Mouse (Mus musculus): ENCODE measurements at regions not wholly inside any gene's neighbourhood (a gene's known extent, or its start where the extent isn't known, plus 50 kb on each side); places are given as distances from the start of the nearest gene placed in this dataset.
A peak's percentile ranks its signal among the peaks of the same experiment; 100 is the strongest.
"Not testable (repeated sequence)": the region's sequence is repeated elsewhere in the genome, so short reads cannot be mapped to it uniquely, and the experiment has no call there.

DNA sequence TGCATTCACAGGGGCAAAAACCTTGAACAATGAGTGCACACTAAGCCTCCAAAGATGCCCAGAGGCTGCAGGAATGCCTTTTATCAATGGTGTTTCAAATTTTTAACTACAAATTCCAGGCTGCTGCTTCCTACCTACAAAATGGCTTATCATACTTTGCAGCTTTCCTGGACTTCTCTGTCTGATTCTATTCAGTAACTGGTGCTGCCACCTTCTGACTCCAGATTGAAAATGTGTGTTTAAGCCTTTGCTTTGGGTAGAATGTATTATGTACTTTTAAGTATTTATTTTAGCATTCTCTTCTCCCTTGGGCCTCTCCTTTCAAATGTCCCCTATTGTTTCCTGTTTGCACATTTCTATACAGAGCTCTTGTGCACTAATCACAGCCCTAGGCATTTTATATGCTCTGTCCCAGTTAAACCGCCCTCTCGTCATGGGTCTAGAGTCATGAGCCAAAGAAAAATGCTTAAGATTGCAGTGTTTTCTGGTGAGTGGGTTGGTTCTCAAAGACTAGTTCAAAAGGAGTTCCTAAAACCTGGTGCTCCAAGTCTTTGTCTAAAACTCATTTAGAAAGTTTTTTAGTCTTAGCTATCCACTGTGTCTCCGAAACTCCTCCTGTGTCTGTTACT is 472.3 kb upstream of the Dpp10 start:
- DNase-seq, result peak; percentile 5

DNA sequence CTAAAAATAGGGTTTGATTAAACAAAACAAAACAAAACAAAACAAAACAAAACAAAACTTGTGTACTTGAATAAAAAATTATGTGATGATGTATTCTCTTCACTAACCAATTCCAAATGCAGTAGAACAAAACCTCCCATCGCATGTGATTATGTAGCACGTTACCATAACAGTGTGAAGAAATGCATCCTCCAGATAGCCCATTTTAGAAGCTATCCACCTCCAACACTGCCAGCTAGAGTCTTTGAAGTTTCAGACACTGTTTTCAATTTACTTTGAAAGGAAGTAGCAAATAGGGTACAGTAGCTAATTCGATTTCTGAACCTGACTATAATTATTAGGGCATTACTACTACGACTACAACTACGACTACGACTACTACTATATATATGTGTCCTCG is 465.1 kb upstream of the Dpp10 start:
- no peak for DNase-seq

DNA sequence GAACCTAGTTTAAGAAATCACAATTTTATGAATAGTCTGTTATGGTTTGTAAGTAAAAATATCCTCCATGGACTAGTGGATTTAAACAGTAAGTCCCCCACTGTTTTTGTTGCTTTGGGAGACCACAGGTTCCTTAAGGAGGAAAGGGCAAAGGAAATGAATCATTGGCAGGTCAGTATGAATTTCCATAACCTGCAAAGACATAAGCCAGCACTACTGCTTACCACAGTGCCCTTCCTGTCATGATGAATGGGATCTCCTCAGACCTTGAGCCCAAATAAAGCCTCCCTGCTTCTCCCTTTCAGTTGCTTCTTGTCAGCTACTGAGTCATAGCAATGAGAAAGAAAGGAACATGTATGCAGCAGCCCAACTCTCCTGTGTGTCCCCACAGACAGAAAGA is 443.1 kb upstream of the Dpp10 start:
- DNase-seq, result no peak

DNA sequence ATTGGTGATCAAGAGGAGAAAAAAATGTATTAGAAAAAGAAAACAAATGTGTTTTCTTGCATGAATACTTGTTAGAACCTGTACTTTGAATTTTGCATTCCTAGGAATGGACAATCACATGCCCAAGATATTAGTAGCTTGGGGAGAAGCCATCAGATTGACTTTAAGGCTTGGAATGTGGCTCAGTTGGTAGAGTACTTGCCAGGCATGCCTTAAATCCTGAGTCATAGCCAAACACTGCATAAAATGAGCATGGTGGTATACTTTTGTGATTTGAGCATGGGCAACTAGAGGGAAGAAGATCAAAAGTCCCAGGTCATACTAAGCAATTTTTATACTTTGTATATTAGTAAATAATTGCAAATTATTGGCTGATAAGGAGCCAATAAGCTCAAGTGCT is 442.6 kb upstream of the Dpp10 start:
- no peak for DNase-seq

DNA sequence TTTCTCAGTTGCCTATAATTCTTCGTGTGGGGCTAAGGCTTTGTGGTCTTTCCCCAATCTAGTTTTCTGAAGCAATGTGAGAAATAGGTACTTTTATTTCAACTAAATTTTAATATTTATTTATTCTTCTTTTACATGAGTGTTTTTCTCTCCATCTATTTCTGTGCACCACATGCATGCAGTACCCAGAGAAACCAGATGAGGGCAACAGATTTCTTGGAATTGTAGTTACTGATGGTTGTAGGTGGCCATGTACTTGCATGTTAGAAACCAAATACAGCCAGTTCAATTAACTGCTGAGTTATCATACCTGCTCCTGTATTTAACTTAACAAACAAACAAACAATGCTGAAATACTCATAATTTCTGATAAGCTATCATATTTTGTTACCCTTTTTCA is 404.8 kb upstream of the Dpp10 start:
- DNase-seq, result no peak

- no peak for DNase-seq
These were observed 394.2 kb upstream of the Dpp10 start for GRCm38 (mm10) chr1:124439526-124439925.

DNA sequence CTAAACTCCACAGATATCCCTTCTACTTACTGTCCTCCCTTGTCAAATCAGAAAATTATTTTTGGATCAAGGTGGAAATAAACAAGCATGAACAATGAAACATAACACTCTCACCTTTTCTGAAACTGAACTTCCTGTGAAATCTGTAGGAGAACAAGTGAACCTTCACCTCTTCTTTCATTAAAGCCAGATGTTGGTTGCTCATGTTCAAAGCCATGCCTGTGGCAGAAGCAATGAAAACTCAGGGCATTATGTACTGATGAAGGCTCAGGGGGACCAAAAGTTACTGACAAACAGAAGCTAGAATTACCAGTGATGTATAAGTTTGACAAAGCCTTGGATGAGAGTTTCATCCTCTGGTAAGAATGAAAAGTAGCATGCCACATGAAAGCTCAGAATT is 390.5 kb upstream of the Dpp10 start:
- no peak for DNase-seq

DNA sequence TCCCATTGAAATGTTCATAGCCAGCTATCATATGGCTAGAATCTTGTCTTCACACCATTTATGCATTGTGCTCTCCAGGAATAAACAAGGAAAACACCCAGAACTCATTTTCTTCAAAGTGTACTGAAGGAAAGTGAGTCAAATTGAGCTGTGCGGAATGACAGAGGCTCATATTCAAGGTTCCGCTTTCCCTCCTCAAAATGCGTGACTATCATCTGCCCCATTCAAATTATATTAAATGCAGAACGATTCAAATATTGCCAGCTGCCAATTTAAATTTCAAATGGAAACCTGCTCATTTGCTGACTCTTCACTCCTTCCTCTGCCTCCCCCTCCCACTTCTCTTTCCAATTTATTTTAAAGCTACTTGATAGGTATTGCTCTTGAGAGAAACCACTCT is 384.2 kb upstream of the Dpp10 start:
- no peak for DNase-seq

DNA sequence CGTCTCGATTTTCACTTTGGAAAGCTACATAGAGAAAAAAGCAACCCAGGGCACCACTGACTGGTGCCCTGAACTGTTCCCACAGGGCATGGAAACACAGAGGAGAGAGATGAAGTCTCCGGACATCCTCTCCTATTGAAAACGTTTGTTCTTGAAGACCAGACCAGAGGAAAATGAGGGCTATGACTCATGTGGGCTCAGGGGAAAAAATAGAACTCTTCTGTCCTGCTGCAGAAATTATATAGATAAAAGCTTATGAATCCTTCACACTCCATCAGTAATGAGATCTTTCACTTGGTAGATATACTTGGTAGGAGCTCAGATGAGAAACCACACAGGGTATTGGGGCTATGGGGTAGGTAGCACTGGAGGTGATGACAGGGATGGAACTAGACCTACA is 371.4 kb upstream of the Dpp10 start:
- DNase-seq, result no peak

GRCm38 (mm10) chr1:124410236-124410635 is 364.9 kb upstream of the Dpp10 start:
- no peak for DNase-seq

GRCm38 (mm10) chr1:124409781-124410180 is 364.4 kb upstream of the Dpp10 start:
- no peak for DNase-seq

DNA sequence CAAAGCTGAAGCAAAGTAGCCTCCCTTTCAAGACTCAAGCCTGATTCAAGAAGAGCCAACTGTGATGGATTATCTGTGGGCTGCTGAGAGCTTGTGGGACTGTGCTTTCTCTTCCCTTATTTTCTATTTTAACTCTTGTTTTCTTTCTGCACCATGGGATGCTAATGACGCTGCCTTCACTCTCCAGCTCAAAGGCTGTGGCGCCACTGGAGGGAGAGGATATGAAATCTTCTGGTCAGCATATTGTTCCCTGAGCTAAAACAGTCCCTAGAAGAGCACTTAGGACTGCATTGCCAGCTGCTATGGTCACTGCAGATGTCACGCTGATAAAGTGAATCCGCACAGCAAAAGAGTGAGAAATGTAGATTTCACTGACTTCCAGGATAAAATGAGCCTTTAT is 324.2 kb upstream of the Dpp10 start:
- DNase-seq, result no peak

- DNase-seq, result not testable (repeated sequence)
These were observed 303.1 kb upstream of the Dpp10 start for GRCm38 (mm10) chr1:124348491-124348890.

DNA sequence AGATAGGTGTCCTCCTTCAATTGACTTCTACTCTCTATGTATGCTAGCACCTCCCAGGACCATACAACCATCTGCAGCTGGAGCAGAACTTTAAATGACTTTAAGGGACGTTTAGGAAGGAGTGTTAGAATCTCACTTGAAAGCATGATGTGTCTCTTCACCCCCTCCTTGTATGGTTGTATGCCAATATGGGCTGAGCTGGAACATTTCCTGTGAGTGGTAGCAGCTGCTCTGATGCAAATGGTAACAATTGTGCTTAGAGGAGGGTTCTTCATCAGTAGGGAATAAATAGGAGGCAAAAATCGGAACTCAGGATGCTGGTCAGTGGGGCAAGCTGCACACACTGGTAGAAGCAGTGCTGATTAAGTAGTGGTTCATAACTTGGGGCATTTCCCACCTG is 294.1 kb upstream of the Dpp10 start:
- no peak for DNase-seq

DNA sequence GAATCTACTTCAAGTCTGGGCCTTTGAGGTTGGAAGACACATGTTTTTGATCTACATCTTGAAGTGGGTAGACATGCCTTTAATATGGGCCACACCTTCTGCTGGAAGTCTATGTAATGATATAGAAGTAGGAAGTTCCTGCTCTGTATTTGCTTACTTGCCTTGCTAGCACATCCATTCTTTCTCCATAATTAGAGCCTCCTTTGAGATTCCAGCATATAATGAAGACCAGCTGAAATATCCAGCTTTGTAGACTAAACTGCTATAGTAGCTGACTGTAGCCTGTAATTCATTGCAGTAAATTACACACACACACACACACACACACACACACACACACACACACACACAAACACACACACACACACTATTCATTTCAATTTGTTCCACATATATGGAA is 293.3 kb upstream of the Dpp10 start:
- DNase-seq, result no peak

DNA sequence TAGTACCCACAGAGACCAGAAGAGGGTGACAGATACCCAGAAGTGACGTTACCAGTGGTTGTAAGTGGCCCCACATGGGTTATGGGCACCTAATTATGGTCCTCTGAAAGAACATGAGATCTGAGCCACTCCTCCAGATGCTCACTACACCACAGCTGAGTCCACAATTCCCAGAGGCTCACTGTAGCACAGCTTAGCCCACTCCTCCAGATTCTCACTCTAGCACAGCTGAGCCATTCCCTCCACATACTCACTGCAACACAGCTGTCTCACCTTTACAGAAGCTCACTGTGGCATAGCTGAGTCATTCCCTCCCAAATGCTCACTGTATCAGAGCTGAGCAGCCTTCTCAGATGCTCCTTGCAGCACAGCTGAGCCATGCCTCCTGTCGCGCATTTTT is 286.9 kb upstream of the Dpp10 start:
- no peak for DNase-seq
